Mouse (Mus musculus): ENCODE data around the gene Vmn1r55. TPM values are rescaled to one million over a fixed set of nuclear protein-coding genes. Genes with fewer than 3 reads are reported as not detected.

The Vmn1r55 gene
- polyA plus RNA-seq, 1 experiment from 2014 or later = not detected

GRCm38 (mm10) chr7:5092831-5093510 lies 56.5 kb downstream of the Vmn1r55 start:
- no peak overlapping the region for H3K4me2 ChIP-seq (replicated peaks)
- H3K4me3 ChIP-seq (replicated peaks) = no peak overlapping the region
- H3K4me1 ChIP-seq (replicated peaks) = 0 out of 2 replicates have a peak, but pooled peaks cover 3% of the 10 kb centered on the region
- H3K36me3 ChIP-seq = peaks cover 53% of the 10 kb centered on the region
- WGBS = 82% methylated on average over 21 of the region's 21 CpGs
- no peak overlapping the region for H3K9ac ChIP-seq
- no peaks in the 10 kb centered on the region for H3K27me3 ChIP-seq (replicated peaks)
- H3K27ac ChIP-seq = no peak overlapping the region
- no peak for ATAC-seq
- H3K9me3 ChIP-seq = no peaks in the 10 kb centered on the region

GRCm38 (mm10) chr7:5092381-5092780 lies 57.1 kb downstream of the Vmn1r55 start:
- H3K4me2 ChIP-seq (replicated peaks) = no peak overlapping the region
- H3K4me3 ChIP-seq (replicated peaks) = no peak overlapping the region
- no peak overlapping the region for H3K9ac ChIP-seq
- H3K36me3 ChIP-seq = peaks cover 48% of the 10 kb centered on the region
- 71% methylated on average over 6 of the region's 6 CpGs for WGBS
- H3K27ac ChIP-seq = no peak overlapping the region
- no peak for ATAC-seq
- no peaks in the 10 kb centered on the region for H3K27me3 ChIP-seq (replicated peaks)
- no peaks in the 10 kb centered on the region for H3K9me3 ChIP-seq
- 0 out of 2 replicates have a peak, but pooled peaks cover 3% of the 10 kb centered on the region for H3K4me1 ChIP-seq (replicated peaks)

GRCm38 (mm10) chr7:5091008-5091728 lies 58.3 kb downstream of the Vmn1r55 start:
- Histone ChIP-seq H3K4me3 (replicated peaks) (no peak overlapping the region), H3K4me1 (replicated peaks) (0 out of 2 replicates have a peak, but pooled peaks cover 3% of the 10 kb centered on the region), H3K9me3 (no peaks in the 10 kb centered on the region), H3K36me3 (peaks cover 46% of the 10 kb centered on the region), H3K27ac (no peak overlapping the region), H3K27me3 (replicated peaks) (no peaks in the 10 kb centered on the region), H3K9ac (no peak overlapping the region), H3K4me2 (replicated peaks) (no peak overlapping the region)
- no peak for ATAC-seq
- 91% methylated on average over 15 of the region's 15 CpGs for WGBS

GRCm38 (mm10) chr7:5089853-5090252 lies 59.6 kb downstream of the Vmn1r55 start:
- H3K4me3 ChIP-seq (replicated peaks) = no peak overlapping the region
- WGBS = 95% methylated on average over 15 of the region's 15 CpGs
- no peaks in the 10 kb centered on the region for H3K9me3 ChIP-seq
- no peak overlapping the region for H3K27ac ChIP-seq
- peaks cover 39% of the 10 kb centered on the region for H3K36me3 ChIP-seq
- H3K9ac ChIP-seq = no peak overlapping the region
- H3K4me1 ChIP-seq (replicated peaks) = 0 out of 2 replicates have a peak, but pooled peaks cover 3% of the 10 kb centered on the region
- no peaks in the 10 kb centered on the region for H3K27me3 ChIP-seq (replicated peaks)
- no peak for ATAC-seq
- no peak overlapping the region for H3K4me2 ChIP-seq (replicated peaks)

DNA sequence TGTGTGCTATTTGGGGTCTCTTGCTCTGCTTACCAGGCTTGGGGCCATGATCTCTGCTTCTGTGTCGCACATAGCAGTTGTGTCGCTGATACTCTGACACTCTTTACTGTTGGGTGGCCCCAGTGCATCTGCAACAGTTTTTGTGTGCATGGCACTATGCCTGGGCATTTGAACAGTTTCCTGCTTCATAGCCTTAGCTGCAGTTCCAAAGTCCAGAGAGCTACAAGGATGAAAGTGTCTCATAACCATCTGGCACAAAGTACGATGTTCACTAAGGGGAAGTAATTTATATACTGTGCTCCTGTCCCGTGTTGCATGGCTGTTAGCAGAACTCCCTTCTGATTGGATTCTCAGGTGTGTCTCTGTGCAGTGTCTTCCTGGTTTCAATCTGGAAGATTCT lies 61.6 kb downstream of the Vmn1r55 start:
- Histone ChIP-seq H3K4me3 (replicated peaks) (no peak overlapping the region), H3K4me2 (replicated peaks) (peak overlapping the region; percentile 24; the same call in 1 of the 2 replicates), H3K27me3 (replicated peaks) (no peaks in the 10 kb centered on the region), H3K4me1 (replicated peaks) (peaks cover 5% of the 10 kb centered on the region; the same call in 1 of the 2 replicates), H3K36me3 (peaks cover 27% of the 10 kb centered on the region), H3K27ac (peak overlapping the region; percentile 64), H3K9me3 (no peaks in the 10 kb centered on the region), H3K9ac (no peak overlapping the region)
- ATAC-seq = peak; percentile 85
- 70% methylated on average over 4 of the region's 4 CpGs for WGBS

- Histone ChIP-seq H3K27ac (no peak overlapping the region), H3K4me3 (replicated peaks) (no peak overlapping the region), H3K4me1 (replicated peaks) (peaks cover 7% of the 10 kb centered on the region; the same call in 1 of the 2 replicates), H3K36me3 (peaks cover 18% of the 10 kb centered on the region), H3K9ac (no peak overlapping the region), H3K4me2 (replicated peaks) (no peak overlapping the region), H3K9me3 (no peaks in the 10 kb centered on the region), H3K27me3 (replicated peaks) (no peaks in the 10 kb centered on the region)
- WGBS = 75% methylated on average over 5 of the region's 5 CpGs
- ATAC-seq = no peak
Observed at GRCm38 (mm10) chr7:5086921-5087440, 62.5 kb downstream of the Vmn1r55 start.

DNA sequence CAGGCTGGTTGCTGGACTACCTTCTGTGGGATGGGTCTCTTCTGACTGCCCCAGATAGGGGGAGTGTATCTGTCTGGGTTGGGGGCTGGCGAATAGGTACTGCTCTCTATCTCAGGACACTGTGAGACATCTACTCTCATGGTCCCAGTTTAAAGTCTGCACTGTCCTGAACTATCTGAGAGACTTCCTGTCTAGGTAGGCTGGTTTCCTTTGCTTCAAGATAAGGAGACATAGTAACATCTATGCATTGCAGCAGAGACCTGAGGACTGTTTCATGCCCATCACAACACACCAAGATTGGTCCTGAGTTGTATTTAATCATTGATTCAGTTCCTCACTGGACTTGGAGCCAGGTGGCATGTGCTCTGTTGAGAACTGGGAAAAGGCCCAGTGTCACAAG lies 64.0 kb downstream of the Vmn1r55 start:
- Histone ChIP-seq H3K27ac (no peak overlapping the region), H3K4me3 (replicated peaks) (no peak overlapping the region), H3K4me1 (replicated peaks) (peaks cover 11% of the 10 kb centered on the region), H3K4me2 (replicated peaks) (no peak overlapping the region), H3K36me3 (peaks cover 16% of the 10 kb centered on the region), H3K27me3 (replicated peaks) (no peaks in the 10 kb centered on the region), H3K9me3 (no peaks in the 10 kb centered on the region), H3K9ac (no peak overlapping the region)
- no peak for ATAC-seq
- WGBS = 95% methylated on average over 1 of the region's 1 CpGs

DNA sequence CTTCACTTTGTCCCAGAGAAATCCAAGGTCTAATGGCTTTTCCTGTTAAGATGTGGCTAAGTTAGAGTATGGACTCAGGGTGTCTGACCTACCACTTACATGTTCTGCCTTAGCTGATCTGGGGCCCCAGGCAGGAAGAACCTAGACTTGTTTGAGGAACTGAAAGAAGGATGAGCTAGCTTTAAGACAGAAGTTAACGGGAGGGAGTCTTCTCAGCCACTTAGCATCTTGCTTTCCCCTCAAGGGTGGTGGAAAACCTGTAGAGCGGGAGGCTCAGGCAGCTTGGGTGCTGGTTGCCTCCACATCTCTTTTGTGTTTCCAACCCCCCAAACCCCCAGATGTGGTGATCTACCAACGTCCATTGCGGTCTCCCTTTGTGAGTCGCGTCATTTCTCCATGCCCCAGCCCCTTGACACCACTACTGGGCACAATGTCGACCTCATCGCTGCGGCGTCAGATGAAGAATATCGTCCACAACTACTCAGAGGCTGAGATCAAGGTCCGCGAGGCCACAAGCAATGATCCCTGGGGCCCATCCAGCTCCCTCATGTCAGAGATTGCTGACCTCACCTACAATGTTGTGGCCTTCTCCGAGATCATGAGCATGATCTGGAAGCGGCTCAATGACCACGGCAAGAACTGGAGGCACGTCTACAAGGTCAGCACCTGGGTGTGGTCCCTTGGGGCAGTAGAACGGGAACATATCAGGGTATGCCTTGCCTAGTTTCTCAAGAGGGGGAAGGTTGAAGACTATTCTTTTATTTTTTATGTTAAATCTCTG lies 66.0 kb downstream of the Vmn1r55 start:
- Histone ChIP-seq H3K27ac (0 out of 2 replicates have a peak overlapping the region, but pooled peaks have one; percentile 32), H3K9ac (0 out of 2 replicates have a peak overlapping the region, but pooled peaks have one; percentile 10), H3K27me3 (replicated peaks) (no peaks in the 10 kb centered on the region), H3K4me2 (replicated peaks) (peak overlapping the region; percentile 32), H3K4me3 (replicated peaks) (no peak overlapping the region), H3K4me1 (replicated peaks) (peaks cover 10% of the 10 kb centered on the region), H3K9me3 (no peaks in the 10 kb centered on the region), H3K36me3 (peaks cover 12% of the 10 kb centered on the region)
- no peak for ATAC-seq
- 85% methylated on average over 18 of the region's 18 CpGs for WGBS

DNA sequence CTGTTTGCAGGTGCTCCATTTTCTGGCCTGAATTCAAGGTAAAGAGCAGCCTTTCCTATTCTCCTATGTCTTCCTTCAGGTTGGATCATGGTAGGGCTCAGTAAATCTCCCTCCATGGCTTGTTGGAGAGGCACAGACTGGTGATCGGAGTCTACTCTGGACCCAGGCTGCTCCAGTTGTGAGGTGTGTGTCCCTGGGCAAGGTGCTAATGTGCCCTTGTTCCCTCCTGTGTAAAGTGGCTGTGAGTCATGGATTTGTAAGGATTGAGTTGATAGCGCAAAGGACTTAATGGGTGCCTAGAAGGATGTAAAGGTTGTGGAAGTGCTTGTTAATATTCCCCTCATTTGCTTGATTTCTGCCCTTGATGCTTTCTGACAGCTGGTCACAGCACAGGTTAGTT lies 67.5 kb downstream of the Vmn1r55 start:
- Histone ChIP-seq H3K9me3 (no peaks in the 10 kb centered on the region), H3K27me3 (replicated peaks) (no peaks in the 10 kb centered on the region), H3K27ac (peak overlapping the region; percentile 6; the same call in 1 of the 2 replicates), H3K36me3 (peaks cover 19% of the 10 kb centered on the region), H3K9ac (no peak overlapping the region), H3K4me2 (replicated peaks) (peak overlapping the region; percentile 68), H3K4me1 (replicated peaks) (peaks cover 8% of the 10 kb centered on the region), H3K4me3 (replicated peaks) (peak overlapping the region; percentile 99; the same call in 1 of the 2 replicates)
- no peak for ATAC-seq
- WGBS = 87% methylated on average over 2 of the region's 2 CpGs

GRCm38 (mm10) chr7:5081241-5081640 lies 68.2 kb downstream of the Vmn1r55 start:
- H3K4me1 ChIP-seq (replicated peaks) = peaks cover 8% of the 10 kb centered on the region
- peak overlapping the region; percentile 99 for H3K4me3 ChIP-seq (replicated peaks)
- H3K27ac ChIP-seq = no peak overlapping the region
- H3K36me3 ChIP-seq = peaks cover 23% of the 10 kb centered on the region
- ATAC-seq = no peak
- no peaks in the 10 kb centered on the region for H3K9me3 ChIP-seq
- H3K9ac ChIP-seq = 0 out of 2 replicates have a peak overlapping the region, but pooled peaks have one; percentile 99
- H3K4me2 ChIP-seq (replicated peaks) = peak overlapping the region; percentile 68
- no peaks in the 10 kb centered on the region for H3K27me3 ChIP-seq (replicated peaks)
- 57% methylated on average over 6 of the region's 6 CpGs for WGBS

GRCm38 (mm10) chr7:5080815-5081214 lies 68.7 kb downstream of the Vmn1r55 start:
- Histone ChIP-seq H3K9me3 (no peaks in the 10 kb centered on the region), H3K27me3 (replicated peaks) (no peaks in the 10 kb centered on the region), H3K27ac (peak overlapping the region; percentile 95), H3K9ac (peak overlapping the region; percentile 99), H3K4me1 (replicated peaks) (peaks cover 8% of the 10 kb centered on the region), H3K4me2 (replicated peaks) (peak overlapping the region; percentile 68), H3K4me3 (replicated peaks) (peak overlapping the region; percentile 99), H3K36me3 (peaks cover 26% of the 10 kb centered on the region)
- 11% methylated on average over 6 of the region's 6 CpGs for WGBS
- no peak for ATAC-seq
